Mouse (Mus musculus): ENCODE results near the gene Mak. TPM values are rescaled to one million over a fixed set of nuclear protein-coding genes. Genes with fewer than 3 reads are reported as not detected.

Mak gene
- polyA plus RNA-seq (2015; fragmentation: Nextera tagmentation; extraction: Ambion mirVana) = 0.37 and 0.66 TPM in 2 replicates

GRCm38 (mm10) chr13:41079421-41079780 is at the start of gene Mak:
Gene Mak (minus strand): TSS chr13:41079706.
- ATAC-seq (replicated peaks; ENCODE audit: low FRiP score, low read depth) = peak; percentile 86
- WGBS = under 1% methylated on average over 40 of the region's 40 CpGs

GRCm38 (mm10) chr13:41129061-41129460 is 49.6 kb upstream of the Mak start:
- no peak for TF ChIP-seq CTCF (IDR thresholded peaks at IDR 0.05; ENCODE audit: low read depth)

More at GRCm38 (mm10) chr13:41079421-41079780, at the start of gene Mak:
- H3K9ac ChIP-seq (ENCODE audit: low read depth, low read length) = 0 out of 2 replicates have a peak within 1 kb of the TSS, but pooled peaks have one; percentile 13
- H3K9me3 ChIP-seq (replicated peaks; ENCODE audit: low read length) = no peaks in the 10 kb centered on the region
- DNase-seq (ENCODE audit: low spot score) = peak; percentile 54
- no peak within 1 kb of the TSS for H3K27ac ChIP-seq
- 0 out of 2 replicates have a peak, but pooled peaks cover 3% of the 10 kb centered on the region for H3K27me3 ChIP-seq (ENCODE audit: insufficient read depth, low read length)
- no peaks in the 10 kb centered on the region for H3K36me3 ChIP-seq (ENCODE audit: insufficient read depth, low read length)
- peak within 1 kb of the TSS; percentile 75 for H3K4me2 ChIP-seq (ENCODE audit: low read length)
- H3K4me3 ChIP-seq (replicated peaks; ENCODE audit: low read depth, low read length) = peak within 1 kb of the TSS; percentile 39
- TF ChIP-seq CTCF (IDR thresholded peaks at IDR 0.05; ENCODE audit: low read depth) = no peak
- H3K4me1 ChIP-seq (replicated peaks; ENCODE audit: insufficient read depth, low read length) = 0 out of 2 replicates have a peak, but pooled peaks cover 4% of the 10 kb centered on the region

DNA sequence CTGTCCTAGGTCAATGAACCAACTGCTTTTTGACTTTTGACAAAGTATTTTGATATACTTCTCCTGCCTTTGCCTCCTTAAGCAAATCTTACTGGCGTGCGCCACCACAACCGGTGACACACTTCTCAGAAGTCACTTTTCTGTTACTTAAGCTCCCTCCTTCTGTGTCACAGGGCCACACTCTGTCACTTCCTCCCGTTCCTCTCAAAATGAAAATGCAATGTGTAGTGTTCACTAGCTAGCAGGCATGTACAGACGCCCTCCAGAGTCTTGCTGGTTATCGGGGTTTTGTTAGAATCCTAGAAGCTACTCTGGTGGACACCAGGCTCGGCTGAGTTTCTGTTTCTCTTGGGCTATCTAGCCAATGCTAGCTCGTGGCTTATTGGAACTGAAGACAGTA is 48.8 kb upstream of the Mak start:
- TF ChIP-seq CTCF (IDR thresholded peaks at IDR 0.05; ENCODE audit: low read depth) = no peak
- DNase-seq (ENCODE audit: low spot score) (no peak), ATAC-seq (replicated peaks; ENCODE audit: low FRiP score, low read depth) (no peak)
- no peaks in the 10 kb centered on the region for H3K36me3 ChIP-seq (ENCODE audit: insufficient read depth, low read length)
- 86% methylated on average over 8 of the region's 8 CpGs for WGBS
- no peak overlapping the region for H3K4me2 ChIP-seq (ENCODE audit: low read length)
- no peaks in the 10 kb centered on the region for H3K9me3 ChIP-seq (replicated peaks; ENCODE audit: low read length)
- no peaks in the 10 kb centered on the region for H3K27me3 ChIP-seq (ENCODE audit: insufficient read depth, low read length)
- no peaks in the 10 kb centered on the region for H3K4me1 ChIP-seq (replicated peaks; ENCODE audit: insufficient read depth, low read length)
- H3K27ac ChIP-seq = no peak overlapping the region
- H3K4me3 ChIP-seq (replicated peaks; ENCODE audit: low read depth, low read length) = no peak overlapping the region
- H3K9ac ChIP-seq (ENCODE audit: low read depth, low read length) = no peak overlapping the region

More at GRCm38 (mm10) chr13:41129061-41129460, 49.6 kb upstream of the Mak start:
- Histone ChIP-seq H3K4me1 (replicated peaks; ENCODE audit: insufficient read depth, low read length) (no peaks in the 10 kb centered on the region), H3K9me3 (replicated peaks; ENCODE audit: low read length) (no peaks in the 10 kb centered on the region), H3K4me2 (ENCODE audit: low read length) (no peak overlapping the region), H3K9ac (ENCODE audit: low read depth, low read length) (no peak overlapping the region), H3K36me3 (ENCODE audit: insufficient read depth, low read length) (no peaks in the 10 kb centered on the region), H3K4me3 (replicated peaks; ENCODE audit: low read depth, low read length) (no peak overlapping the region), H3K27me3 (ENCODE audit: insufficient read depth, low read length) (no peaks in the 10 kb centered on the region), H3K27ac (no peak overlapping the region)
- 86% methylated on average over 8 of the region's 8 CpGs for WGBS
- ATAC-seq (replicated peaks; ENCODE audit: low FRiP score, low read depth) (no peak), DNase-seq (ENCODE audit: low spot score) (no peak)

DNA sequence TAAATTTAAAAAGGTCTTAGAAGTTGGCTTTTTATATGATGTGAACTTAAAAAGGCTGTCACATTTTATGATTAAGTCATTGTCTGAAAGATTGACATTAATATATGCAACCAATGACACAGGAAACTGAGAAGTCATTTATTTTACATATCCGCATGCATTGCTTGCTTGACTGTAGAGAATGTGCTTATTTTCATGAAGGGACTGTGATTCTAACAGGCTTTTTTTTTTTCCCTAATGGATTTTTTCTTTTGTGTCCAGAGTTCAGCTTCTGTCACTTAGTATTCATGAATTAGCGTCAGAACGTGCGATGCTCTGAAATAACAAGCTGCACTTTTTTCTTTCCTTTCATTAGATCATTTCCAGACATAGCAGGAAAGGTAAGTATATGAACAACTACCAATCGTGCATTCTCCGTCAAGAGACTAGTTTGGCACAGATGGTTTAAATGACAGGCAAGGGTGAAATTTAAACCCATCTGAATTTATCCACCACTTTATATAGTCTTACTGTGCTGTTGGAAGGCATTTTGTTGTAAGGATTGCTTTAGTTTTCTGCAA is 44.2 kb upstream of the Mak start:
- 84% methylated on average over 6 of the region's 6 CpGs for WGBS
- TF ChIP-seq CTCF (IDR thresholded peaks at IDR 0.05; ENCODE audit: low read depth) = no peak
- no peaks in the 10 kb centered on the region for H3K27me3 ChIP-seq (ENCODE audit: insufficient read depth, low read length)
- no peaks in the 10 kb centered on the region for H3K9me3 ChIP-seq (replicated peaks; ENCODE audit: low read length)
- H3K27ac ChIP-seq = no peak overlapping the region
- no peak overlapping the region for H3K4me2 ChIP-seq (ENCODE audit: low read length)
- H3K36me3 ChIP-seq (ENCODE audit: insufficient read depth, low read length) = no peaks in the 10 kb centered on the region
- no peak overlapping the region for H3K4me3 ChIP-seq (replicated peaks; ENCODE audit: low read depth, low read length)
- H3K4me1 ChIP-seq (replicated peaks; ENCODE audit: insufficient read depth, low read length) = no peaks in the 10 kb centered on the region
- ATAC-seq (replicated peaks; ENCODE audit: low FRiP score, low read depth) (no peak), DNase-seq (ENCODE audit: low spot score) (no peak)
- H3K9ac ChIP-seq (ENCODE audit: low read depth, low read length) = no peak overlapping the region

DNA sequence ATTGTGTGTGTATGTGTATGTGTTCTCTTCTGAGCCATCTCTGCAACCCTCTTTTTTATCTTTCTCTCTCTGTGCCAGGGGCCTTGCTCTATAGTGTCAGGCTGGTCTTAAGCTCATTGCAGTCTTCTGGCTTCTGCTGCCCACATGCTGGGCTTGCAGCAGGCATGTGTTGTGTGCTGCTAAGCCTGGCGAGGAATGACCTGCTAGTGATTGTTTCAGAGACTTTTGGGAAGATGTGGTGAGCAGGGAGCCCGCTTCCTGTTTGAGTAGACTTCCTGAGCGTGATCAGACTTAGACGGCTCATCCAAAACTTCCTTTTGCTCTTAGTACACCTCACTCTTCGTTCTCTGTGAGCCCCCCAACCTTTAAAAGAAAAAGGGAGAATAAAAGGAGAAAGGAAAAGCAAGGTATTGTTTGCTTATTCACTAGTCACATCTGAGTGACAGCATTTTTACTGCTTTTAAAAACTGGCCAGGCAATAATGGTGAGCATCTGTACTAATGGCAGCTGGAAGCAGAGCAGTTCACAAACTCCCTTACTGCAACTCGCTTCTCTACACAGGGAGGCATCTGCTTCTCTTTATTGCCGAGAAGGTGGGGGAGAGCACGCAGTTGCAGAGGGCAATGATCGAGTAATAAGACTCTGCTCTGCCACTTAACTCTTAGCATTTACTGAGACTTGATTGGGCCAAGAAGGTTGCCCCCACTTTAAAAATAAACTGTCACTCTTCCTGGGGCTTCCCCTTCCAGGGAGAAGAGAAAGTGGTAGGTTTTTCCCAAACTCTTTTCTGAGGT is 39.8 kb upstream of the Mak start:
- Histone ChIP-seq H3K9ac (ENCODE audit: low read depth, low read length) (no peak overlapping the region), H3K36me3 (ENCODE audit: insufficient read depth, low read length) (no peaks in the 10 kb centered on the region), H3K27me3 (ENCODE audit: insufficient read depth, low read length) (no peaks in the 10 kb centered on the region), H3K9me3 (replicated peaks; ENCODE audit: low read length) (no peaks in the 10 kb centered on the region), H3K4me1 (replicated peaks; ENCODE audit: insufficient read depth, low read length) (no peaks in the 10 kb centered on the region), H3K27ac (no peak overlapping the region), H3K4me3 (replicated peaks; ENCODE audit: low read depth, low read length) (no peak overlapping the region), H3K4me2 (ENCODE audit: low read length) (no peak overlapping the region)
- peak; percentile 22 for DNase-seq (ENCODE audit: low spot score)
- no peak for ATAC-seq (replicated peaks; ENCODE audit: low FRiP score, low read depth)
- TF ChIP-seq CTCF (IDR thresholded peaks at IDR 0.05; ENCODE audit: low read depth) = no peak
- 25% methylated on average over 9 of the region's 9 CpGs for whole genome bisulfite sequencing

DNA sequence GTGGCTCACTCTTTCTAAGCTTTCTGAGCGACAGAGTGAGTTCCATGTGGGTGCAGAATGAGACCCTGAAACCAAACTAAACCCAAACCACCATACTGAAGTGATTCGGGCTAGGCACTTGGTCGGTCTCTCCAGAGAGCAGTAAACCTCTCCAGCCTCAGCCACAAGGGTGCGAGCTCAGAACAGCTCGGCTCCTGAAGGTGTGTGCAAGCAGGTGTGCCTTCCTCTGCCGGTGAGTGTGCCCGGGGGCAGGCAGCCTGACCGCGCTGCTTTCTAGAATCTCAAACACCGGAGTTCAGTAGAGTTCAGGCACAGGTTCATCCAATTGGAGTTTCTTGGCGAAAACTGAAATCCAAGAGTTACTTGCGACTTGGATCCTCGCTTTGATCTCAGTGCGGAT is 34.4 kb upstream of the Mak start, which contains the start of gene Sycp2l:
TSS of gene Sycp2l (plus strand) at position 368 of the 400 bp plus-strand sequence.
- ATAC-seq (replicated peaks; ENCODE audit: low FRiP score, low read depth) (no peak), DNase-seq (ENCODE audit: low spot score) (no peak)
- H3K27ac ChIP-seq = no peak within 1 kb of the TSS
- 24% methylated on average over 14 of the region's 14 CpGs for WGBS
- H3K4me3 ChIP-seq (replicated peaks; ENCODE audit: low read depth, low read length) = peak within 1 kb of the TSS; percentile 16; the same call in 1 of the 2 replicates
- H3K4me1 ChIP-seq (replicated peaks; ENCODE audit: insufficient read depth, low read length) = no peaks in the 10 kb centered on the region
- peak within 1 kb of the TSS; percentile 52 for H3K4me2 ChIP-seq (ENCODE audit: low read length)
- TF ChIP-seq CTCF (IDR thresholded peaks at IDR 0.05; ENCODE audit: low read depth) = no peak
- H3K9ac ChIP-seq (ENCODE audit: low read depth, low read length) = peak within 1 kb of the TSS; percentile 13; the same call in 1 of the 2 replicates
- H3K27me3 ChIP-seq (ENCODE audit: insufficient read depth, low read length) = no peaks in the 10 kb centered on the region
- H3K9me3 ChIP-seq (replicated peaks; ENCODE audit: low read length) = no peaks in the 10 kb centered on the region
- H3K36me3 ChIP-seq (ENCODE audit: insufficient read depth, low read length) = no peaks in the 10 kb centered on the region
